8 mouse cellular contexts compared by ENCODE assay signal in the genomic region with DNA sequence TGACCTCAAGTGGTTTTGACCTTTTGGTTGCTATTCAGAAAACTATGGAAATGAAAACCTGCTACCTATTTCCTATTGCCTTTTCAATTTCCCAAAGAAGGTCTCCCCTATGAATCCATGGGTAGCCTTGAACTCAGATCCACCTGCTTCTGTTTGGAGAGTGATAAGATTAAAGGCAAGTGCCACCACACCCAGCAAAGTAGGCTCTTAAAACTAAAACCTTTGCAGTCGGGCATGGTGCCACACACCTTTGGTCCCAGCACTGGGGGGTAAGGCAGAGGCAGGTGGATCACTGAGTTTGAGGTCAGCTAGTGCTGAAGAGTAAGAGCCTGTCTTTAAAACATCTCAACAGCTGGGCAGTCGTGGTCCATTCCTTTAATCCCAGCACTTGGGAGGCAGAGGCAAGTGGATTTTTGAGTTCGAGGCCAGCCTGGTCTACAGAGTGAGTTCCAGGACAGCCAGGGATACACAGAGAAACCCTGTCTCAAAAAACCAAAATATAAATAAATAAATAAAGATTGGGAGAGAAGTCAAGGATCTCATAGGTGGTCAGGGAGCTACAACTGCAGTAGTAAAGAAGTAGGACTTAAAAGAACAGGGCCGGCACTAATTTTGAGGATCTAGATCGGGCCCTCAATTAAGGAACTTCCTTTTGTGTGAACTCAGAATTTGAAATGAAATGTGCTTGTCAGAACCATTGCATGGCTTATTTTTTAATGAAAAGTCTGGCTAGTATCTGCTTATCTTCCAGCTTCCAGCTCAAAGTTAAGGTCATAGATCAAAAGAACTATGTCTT. TPM values are rescaled to one million over a fixed set of nuclear protein-coding genes. Genes with fewer than 3 reads are reported as not detected.
A peak's percentile ranks its signal among the peaks of the same experiment; 100 is the strongest.
DNase-seq lines count a peak whose midpoint lies in the region; ATAC-seq lines count a peak whose summit lies in the region.

No protein-coding gene starts in this region.

- no peak for ATAC-seq in megakaryocyte, adult 5-6 weeks (ENCODE audit: poor library complexity, severe bottlenecking)
- no peak for ATAC-seq in forebrain, embryonic 11.5 days (replicated peaks; ENCODE audit: low FRiP score)
- ATAC-seq in neural tube, embryonic 12.5 days (ENCODE audit: low FRiP score, low read depth) = no peak

- H3K27me3 ChIP-seq in megakaryocyte, embryonic 14.5 days (replicated peaks) = no peaks in the 10 kb centered on the region
- H3K27me3 ChIP-seq in forebrain, embryonic 11.5 days (ENCODE audit: control insufficient read depth, insufficient read depth, low read length) = no peaks in the 10 kb centered on the region
- no peaks in the 10 kb centered on the region for H3K27me3 ChIP-seq in neural tube, embryonic 12.5 days (replicated peaks)

- peak overlapping the region; percentile 99 for H3K4me3 ChIP-seq in megakaryocyte, embryonic 14.5 days (replicated peaks)
- H3K4me3 ChIP-seq in forebrain, embryonic 11.5 days (ENCODE audit: low read depth, low read length) = peak overlapping the region; percentile 76
- H3K4me3 ChIP-seq in neural tube, embryonic 12.5 days = peak overlapping the region; percentile 76; the same call in 1 of the 2 replicates

- H3K4me2 ChIP-seq in forebrain, embryonic 11.5 days (ENCODE audit: low read depth, low read length, severe bottlenecking) = peak overlapping the region; percentile 62
- H3K4me2 ChIP-seq in neural tube, embryonic 12.5 days (replicated peaks) = peak overlapping the region; percentile 70

- H3K27ac ChIP-seq in forebrain, embryonic 11.5 days (ENCODE audit: low read depth, low read length) = no peak overlapping the region
- no peak overlapping the region for H3K27ac ChIP-seq in neural tube, embryonic 12.5 days

- DNase-seq in forebrain, embryonic 11.5 days (ENCODE audit: low spot score) = no peak
- DNase-seq in kidney, postnatal 14 days = peak; percentile 46
- DNase-seq in right cerebral cortex, postnatal 4 days = no peak
- no peak for DNase-seq in left cerebral cortex, postnatal 25 days (ENCODE audit: low spot score in 2 of 2)
- no peak for DNase-seq in gastrocnemius, adult 18-20 months (ENCODE audit: low spot score)

- peaks cover 24% of the 10 kb centered on the region for H3K36me3 ChIP-seq in megakaryocyte, embryonic 14.5 days (replicated peaks; ENCODE audit: low read length)
- no peaks in the 10 kb centered on the region; the same call in 1 of the 2 replicates for H3K36me3 ChIP-seq in forebrain, embryonic 11.5 days (ENCODE audit: control insufficient read depth, insufficient read depth, low read length)
- H3K36me3 ChIP-seq in neural tube, embryonic 12.5 days = peaks cover 11% of the 10 kb centered on the region

- no peaks in the 10 kb centered on the region for H3K9me3 ChIP-seq in megakaryocyte, embryonic 14.5 days
- no peaks in the 10 kb centered on the region for H3K9me3 ChIP-seq in forebrain, embryonic 11.5 days (ENCODE audit: control insufficient read depth, low read length)
- H3K9me3 ChIP-seq in neural tube, embryonic 12.5 days = no peaks in the 10 kb centered on the region

- intact Hi-C loops in left cerebral cortex, postnatal 25 days (cut with DNase I) = loop anchor here (2.0 kb wide), 1 partner anchor 102 kb away; no protein-coding TSS in a partner anchor

- peaks cover 55% of the 10 kb centered on the region for H3K4me1 ChIP-seq in megakaryocyte, embryonic 14.5 days
- peaks cover 2% of the 10 kb centered on the region; the same call in 1 of the 2 replicates for H3K4me1 ChIP-seq in forebrain, embryonic 11.5 days (replicated peaks; ENCODE audit: control insufficient read depth, insufficient read depth, low read length)
- H3K4me1 ChIP-seq in neural tube, embryonic 12.5 days = peaks cover 9% of the 10 kb centered on the region

- 75% methylated on average over 5 of the region's 5 CpGs for WGBS in forebrain, embryonic 11.5 days
- 80% methylated on average over 5 of the region's 5 CpGs for WGBS in neural tube, embryonic 12.5 days

- peak overlapping the region; percentile 89; the same call in 1 of the 2 replicates for H3K9ac ChIP-seq in forebrain, embryonic 11.5 days (ENCODE audit: low read length)
- H3K9ac ChIP-seq in neural tube, embryonic 12.5 days = no peak overlapping the region

RNA-seq across cellular contexts. Expression of a gene that starts 1.9 kb away (rescaled TPM):
- polyA plus RNA-seq in megakaryocyte, embryonic 14.5 days (2012; ENCODE audit: insufficient read depth, low replicate concordance) = 1.3 and 4.3 TPM in 2 replicates
- total RNA-seq in megakaryocyte, adult 5-6 weeks (2015) = 29.5 and 41.5 TPM in 2 replicates
- total RNA-seq in megakaryocyte, adult 5-6 weeks (2017) = 29.6 and 44.3 TPM in 2 replicates
- 68.4 and 73.6 TPM in 2 replicates for polyA plus RNA-seq in forebrain, embryonic 11.5 days (2014; fragmentation: Nextera tagmentation; extraction: Ambion mirVana)
- 48.6 and 48.8 TPM in 2 replicates for polyA plus RNA-seq in neural tube, embryonic 12.5 days (2016; fragmentation: Nextera tagmentation; extraction: Ambion mirVana)
- 10 to 100 TPM; 71.0 to 79.9 TPM for total RNA-seq in left cerebral cortex, postnatal 25 days (2021)
- total RNA-seq in gastrocnemius, adult 18-20 months (2021) = 10 to 100 TPM; 51.9 to 58.7 TPM

RNA-seq across cellular contexts. Expression of a gene that starts 33.0 kb away (rescaled TPM):
- 230 and 1,256 TPM in 2 replicates for polyA plus RNA-seq in megakaryocyte, embryonic 14.5 days (2012; ENCODE audit: insufficient read depth, low replicate concordance)
- total RNA-seq in megakaryocyte, adult 5-6 weeks (2015) = 5.5 and 12.0 TPM in 2 replicates
- total RNA-seq in megakaryocyte, adult 5-6 weeks (2017) = 6.4 and 8.6 TPM in 2 replicates
- 11.2 and 12.1 TPM in 2 replicates for polyA plus RNA-seq in forebrain, embryonic 11.5 days (2014; fragmentation: Nextera tagmentation; extraction: Ambion mirVana)
- polyA plus RNA-seq in neural tube, embryonic 12.5 days (2016; fragmentation: Nextera tagmentation; extraction: Ambion mirVana) = 12.5 and 12.9 TPM in 2 replicates
- 100 to 1,000 TPM; 179 to 184 TPM for total RNA-seq in left cerebral cortex, postnatal 25 days (2021)
- total RNA-seq in gastrocnemius, adult 18-20 months (2021) = 10 to 100 TPM; 44.9 to 46.5 TPM
